Mouse (Mus musculus) hindbrain, embryonic 12.5 days (tissue): Measurements from ENCODE around the gene Olfr485. TPM values are rescaled to one million over a fixed set of nuclear protein-coding genes. Genes with fewer than 3 reads are reported as not detected.

Experiments used
- polyA plus RNA-seq: library from polyadenylated mRNA; unstranded; fragments of >200 nt; fragmentation: Nextera tagmentation; extraction: Ambion mirVana; gene quantifications from 2 replicates; pipeline ENCODE4 v1.2.1, GENCODE M21; 2016

Gene Olfr485
- polyA plus RNA-seq, 1 experiment from 2014 or later = not detected

Other genes starting within 250 kb of the Olfr485 start
- not detected in 2 replicates for gene Olfr473, start 229.4 kb downstream of the Olfr485 start, polyA plus RNA-seq
- gene Olfr474, start 205.2 kb downstream of the Olfr485 start, polyA plus RNA-seq = not detected in 2 replicates
- not detected in 2 replicates for gene Olfr476, start 195.1 kb downstream of the Olfr485 start, polyA plus RNA-seq
- not detected in 2 replicates for gene Olfr477, start 173.2 kb downstream of the Olfr485 start, polyA plus RNA-seq
- gene Olfr478, start 125.9 kb downstream of the Olfr485 start, polyA plus RNA-seq = not detected in 2 replicates
- not detected in 2 replicates for gene Olfr479, start 109.2 kb downstream of the Olfr485 start, polyA plus RNA-seq
- not detected in 2 replicates for gene Olfr480, start 92.5 kb downstream of the Olfr485 start, polyA plus RNA-seq
- gene Olfr481, start 80.0 kb downstream of the Olfr485 start, polyA plus RNA-seq = not detected in 2 replicates
- not detected in 2 replicates for gene Olfr482, start 62.3 kb downstream of the Olfr485 start, polyA plus RNA-seq
- not detected in 2 replicates for gene Olfr483, start 59.0 kb downstream of the Olfr485 start, polyA plus RNA-seq
- not detected in 2 replicates for gene Olfr484, start 32.4 kb downstream of the Olfr485 start, polyA plus RNA-seq
- not detected in 2 replicates for gene Olfr486, start 12.9 kb upstream of the Olfr485 start, polyA plus RNA-seq
- gene Olfr487, start 54.8 kb upstream of the Olfr485 start, polyA plus RNA-seq = not detected in 2 replicates
- gene Olfr488, start 98.5 kb upstream of the Olfr485 start, polyA plus RNA-seq = not detected in 2 replicates
- gene Olfr490, start 129.1 kb upstream of the Olfr485 start, polyA plus RNA-seq = not detected in 2 replicates
- gene Olfr491, start 153.6 kb upstream of the Olfr485 start, polyA plus RNA-seq = not detected in 2 replicates
- not detected in 2 replicates for gene Olfr492, start 163.8 kb upstream of the Olfr485 start, polyA plus RNA-seq
- not detected in 2 replicates for gene Olfr493, start 187.1 kb upstream of the Olfr485 start, polyA plus RNA-seq
- not detected in 2 replicates for gene Olfr494, start 205.5 kb upstream of the Olfr485 start, polyA plus RNA-seq
- not detected in 2 replicates for gene Olfr495, start 233.3 kb upstream of the Olfr485 start, polyA plus RNA-seq